Mouse (Mus musculus) megakaryocyte, embryonic 14.5 days (primary cell): ENCODE results near the gene Scrn2.

Experiments used
- FLI1 ChIP-seq: IDR thresholded peaks from 2 replicates; pipeline ENCODE4 v1.6.1; 2012; ENCODE audit warnings: low read length, inconsistent platforms, mixed read lengths
- GATA1 ChIP-seq: IDR thresholded peaks from 3 replicates; pipeline ENCODE4 v1.6.1; 2012; ENCODE audit warnings: mixed read lengths, low read length, inconsistent platforms, borderline replicate concordance

DNA sequence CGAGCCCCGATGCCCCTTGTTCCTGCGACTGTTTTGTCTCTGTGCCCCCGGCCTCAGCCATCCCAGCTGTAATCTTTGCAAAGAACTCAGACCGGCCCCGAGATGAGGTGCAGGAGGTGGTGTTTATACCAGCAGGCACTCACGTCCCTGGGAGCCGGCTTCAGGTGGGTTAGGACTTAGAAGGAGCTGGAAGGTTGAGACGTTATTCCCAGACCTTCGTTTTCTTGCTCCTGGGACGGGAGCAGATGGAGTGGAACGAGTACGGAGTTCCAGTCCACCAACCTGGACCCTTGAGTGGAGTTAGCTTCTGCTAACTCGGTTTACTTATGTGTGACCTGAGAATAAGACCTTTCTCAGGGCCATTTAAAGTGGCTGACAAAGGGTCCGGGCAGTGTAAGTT is 688 bp downstream of the Scrn2 start:
- TF ChIP-seq GATA1 (no peak), FLI1 (no peak)
